ENCODE assay signal across 8 mouse cellular contexts in the genomic region with DNA sequence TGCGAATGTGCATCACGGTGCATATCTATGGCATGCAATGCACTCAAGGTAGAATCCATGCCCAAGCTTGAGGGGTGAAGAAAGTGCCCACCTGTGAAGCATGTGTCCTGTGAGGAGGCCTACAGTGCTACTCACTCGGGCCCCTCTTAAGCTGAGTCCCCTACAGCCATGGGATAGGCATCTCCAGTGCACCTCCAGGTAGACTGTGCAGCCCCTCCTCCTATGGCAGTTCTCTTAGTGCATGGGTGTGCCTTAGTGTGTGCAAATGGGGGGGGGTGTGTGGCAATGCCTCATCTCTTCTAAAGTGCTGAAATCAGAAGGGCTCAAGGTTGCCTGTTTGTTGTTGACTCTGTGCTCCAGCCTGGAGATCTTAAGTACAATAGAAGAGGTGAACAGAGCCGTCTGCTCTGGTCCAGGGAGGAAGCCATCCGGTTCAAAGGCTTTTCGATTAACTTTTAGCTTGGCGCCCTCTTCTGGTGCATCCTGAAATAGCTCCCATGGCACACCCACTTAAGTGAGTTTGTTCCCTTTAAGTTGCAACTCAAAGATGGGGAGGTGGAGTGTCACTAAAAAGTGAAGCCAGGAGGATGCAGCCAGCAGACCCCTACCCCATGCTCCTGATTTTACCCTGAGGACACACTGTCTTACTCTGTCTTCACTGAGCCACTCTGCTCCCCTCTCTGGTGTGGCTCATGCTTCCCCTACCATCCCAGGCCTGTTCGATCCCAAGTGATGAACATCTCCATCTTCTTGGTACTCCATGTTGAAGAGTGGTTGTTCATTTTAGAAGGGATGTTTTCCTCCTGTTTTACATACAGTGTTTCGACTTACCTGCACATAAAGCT. TPM values are rescaled to one million over a fixed set of nuclear protein-coding genes. Genes with fewer than 3 reads are reported as not detected.
DNase-seq lines count a peak whose midpoint lies in the region; ATAC-seq and TF ChIP-seq lines count a peak whose summit lies in the region.

No protein-coding gene starts in this region.

- no peak for TF ChIP-seq EP300 in heart, postnatal 0 days (IDR thresholded peaks at IDR 0.05; ENCODE audit: low read depth)

- H3K27me3 ChIP-seq in embryonic facial prominence, embryonic 10.5 days (replicated peaks; ENCODE audit: low read depth, poor library complexity, severe bottlenecking) = no peaks in the 10 kb centered on the region
- H3K27me3 ChIP-seq in heart, postnatal 0 days (ENCODE audit: control insufficient read depth, insufficient read depth, low read length) = no peaks in the 10 kb centered on the region
- H3K27me3 ChIP-seq in lung, embryonic 16.5 days (ENCODE audit: control insufficient read depth, insufficient read depth, low read depth, low read length) = no peaks in the 10 kb centered on the region

- H3K9ac ChIP-seq in heart, postnatal 0 days (replicated peaks; ENCODE audit: low read depth, low read length) = no peak overlapping the region
- no peak overlapping the region for H3K9ac ChIP-seq in lung, embryonic 16.5 days (ENCODE audit: low read length)

- no peak overlapping the region for H3K27ac ChIP-seq in embryonic facial prominence, embryonic 10.5 days (replicated peaks)
- H3K27ac ChIP-seq in heart, postnatal 0 days (ENCODE audit: low read depth) = no peak overlapping the region
- H3K27ac ChIP-seq in lung, embryonic 16.5 days (ENCODE audit: low read length) = no peak overlapping the region

- 0 out of 2 replicates have a peak, but pooled peaks have one; percentile 49 for ATAC-seq in heart, postnatal 0 days (ENCODE audit: insufficient read depth, low read depth)
- ATAC-seq in lung, embryonic 16.5 days (ENCODE audit: low read depth) = peak; percentile 63; the same call in 1 of the 2 replicates

- no peaks in the 10 kb centered on the region for H3K4me1 ChIP-seq in embryonic facial prominence, embryonic 10.5 days
- H3K4me1 ChIP-seq in heart, postnatal 0 days (ENCODE audit: control insufficient read depth, insufficient read depth) = no peaks in the 10 kb centered on the region; the same call in 1 of the 2 replicates
- H3K4me1 ChIP-seq in lung, embryonic 16.5 days (replicated peaks; ENCODE audit: control insufficient read depth, insufficient read depth, low read length) = peaks cover under 1% of the 10 kb centered on the region; the same call in 1 of the 2 replicates

- H3K36me3 ChIP-seq in embryonic facial prominence, embryonic 10.5 days (replicated peaks) = no peaks in the 10 kb centered on the region
- 0 out of 2 replicates have a peak, but pooled peaks cover 6% of the 10 kb centered on the region for H3K36me3 ChIP-seq in heart, postnatal 0 days (replicated peaks; ENCODE audit: control insufficient read depth, insufficient read depth, low read length)
- H3K36me3 ChIP-seq in lung, embryonic 16.5 days (ENCODE audit: control insufficient read depth, insufficient read depth, low read length) = no peaks in the 10 kb centered on the region

- no peak overlapping the region for H3K4me2 ChIP-seq in heart, postnatal 0 days (ENCODE audit: low read depth, low read length)
- no peak overlapping the region for H3K4me2 ChIP-seq in lung, embryonic 16.5 days (ENCODE audit: low read depth, low read length)

- no peak overlapping the region for H3K4me3 ChIP-seq in embryonic facial prominence, embryonic 10.5 days
- H3K4me3 ChIP-seq in heart, postnatal 0 days (ENCODE audit: low read depth, low read length) = no peak overlapping the region
- no peak overlapping the region for H3K4me3 ChIP-seq in lung, embryonic 16.5 days (ENCODE audit: low read length)

- TF ChIP-seq CTCF in heart, postnatal 0 days (IDR thresholded peaks at IDR 0.05; ENCODE audit: low read depth) = peak; percentile 66

- 48% methylated on average over 9 of the region's 9 CpGs for WGBS in embryonic facial prominence, embryonic 10.5 days
- WGBS in heart, postnatal 0 days = 43% methylated on average over 9 of the region's 9 CpGs
- WGBS in lung, embryonic 16.5 days = 42% methylated on average over 9 of the region's 9 CpGs

- peak; percentile 49 to 63 for DNase-seq in CD8-positive naive resting alpha-beta T cell, adult 2 months (ENCODE audit: low read depth in 2 of 2, low spot score in 2 of 2)
- DNase-seq in adrenal gland, postnatal 14 days = peak; percentile 82
- DNase-seq in embryonic facial prominence, embryonic 10.5 days (ENCODE audit: low spot score) = peak; percentile 72
- DNase-seq in heart, postnatal 0 days (ENCODE audit: low spot score) = peak; percentile 70
- peak; percentile 63 to 84 for DNase-seq in kidney, postnatal 25 days
- DNase-seq in ovary, postnatal 36 days (ENCODE audit: low spot score) = peak; percentile 64
- peak; percentile 75 for DNase-seq in thymus, postnatal 25 days

- 0 out of 2 replicates have a peak, but pooled peaks cover 2% of the 10 kb centered on the region for H3K9me3 ChIP-seq in embryonic facial prominence, embryonic 10.5 days
- H3K9me3 ChIP-seq in heart, postnatal 0 days (replicated peaks; ENCODE audit: control insufficient read depth, low read length) = no peaks in the 10 kb centered on the region
- H3K9me3 ChIP-seq in lung, embryonic 16.5 days (ENCODE audit: control insufficient read depth, low read length) = 0 out of 2 replicates have a peak, but pooled peaks cover 2% of the 10 kb centered on the region

RNA-seq across cellular contexts. Expression of a gene that starts 55.0 kb away (rescaled TPM):
- total RNA-seq in adrenal gland, postnatal 14 days (2021) = 27.4 and 31.9 TPM in 2 replicates
- polyA plus RNA-seq in embryonic facial prominence, embryonic 10.5 days (2016; fragmentation: Nextera tagmentation; extraction: Ambion mirVana) = 19.7 TPM in 2 replicates
- 14.8 and 26.7 TPM in 2 replicates for total RNA-seq in heart, postnatal 0 days (2014; rRNA removed; ENCODE audit: low replicate concordance)
- 13.8 and 13.9 TPM in 2 replicates for polyA plus RNA-seq in heart, postnatal 0 days (2015; fragmentation: Nextera tagmentation; extraction: Ambion mirVana)
- polyA plus RNA-seq in lung, embryonic 16.5 days (2015; fragmentation: Nextera tagmentation; extraction: Ambion mirVana) = 23.9 and 24.9 TPM in 2 replicates
